Mouse (Mus musculus) cortical plate, adult 2 months (tissue): ENCODE results near the gene Car12. TPM values are rescaled to one million over a fixed set of nuclear protein-coding genes. Genes with fewer than 3 reads are reported as not detected.

ENCODE experiments used
- H3K27ac ChIP-seq: fragments of 200-500 bp; 2 replicates; pipeline ENCODE4 v1.5.1; 2012; ENCODE audit warnings: low read length, control low read depth, inconsistent platforms; ENCODE audit not compliant: insufficient read depth
- H3K4me1 ChIP-seq: fragments of 200-500 bp; 2 replicates; pipeline ENCODE4 v1.6.1; 2011; ENCODE audit warnings: low read length; ENCODE audit not compliant: control insufficient read depth, insufficient read depth
- H3K4me3 ChIP-seq: fragments of 200-500 bp; 2 replicates; pipeline ENCODE4 v1.5.1; 2011; ENCODE audit warnings: mild to moderate bottlenecking, low read length, control low read depth; ENCODE audit not compliant: insufficient read depth
- CTCF ChIP-seq: fragments of 200-500 bp; IDR thresholded peaks from 2 replicates; pipeline ENCODE4 v1.5.1; 2011; ENCODE audit warnings: mild to moderate bottlenecking, control low read depth, low read length; ENCODE audit not compliant: insufficient read depth; ENCODE audit errors: extremely low read depth
- POLR2A ChIP-seq: fragments of 200-500 bp; IDR thresholded peaks from 2 replicates; pipeline ENCODE4 v1.6.1; 2011; ENCODE audit warnings: mild to moderate bottlenecking, low read length, control low read depth; ENCODE audit not compliant: insufficient read depth; ENCODE audit errors: extremely low read depth
- polyA plus RNA-seq: library from polyadenylated mRNA; depleted of rRNA; stranded (reverse); fragments of >200 nt; gene quantifications from 2 replicates; pipeline ENCODE4 v1.2.3, GENCODE M21; 2012; rRNA removed

The Car12 gene
- 6.0 and 6.5 TPM in 2 replicates for polyA plus RNA-seq

DNA sequence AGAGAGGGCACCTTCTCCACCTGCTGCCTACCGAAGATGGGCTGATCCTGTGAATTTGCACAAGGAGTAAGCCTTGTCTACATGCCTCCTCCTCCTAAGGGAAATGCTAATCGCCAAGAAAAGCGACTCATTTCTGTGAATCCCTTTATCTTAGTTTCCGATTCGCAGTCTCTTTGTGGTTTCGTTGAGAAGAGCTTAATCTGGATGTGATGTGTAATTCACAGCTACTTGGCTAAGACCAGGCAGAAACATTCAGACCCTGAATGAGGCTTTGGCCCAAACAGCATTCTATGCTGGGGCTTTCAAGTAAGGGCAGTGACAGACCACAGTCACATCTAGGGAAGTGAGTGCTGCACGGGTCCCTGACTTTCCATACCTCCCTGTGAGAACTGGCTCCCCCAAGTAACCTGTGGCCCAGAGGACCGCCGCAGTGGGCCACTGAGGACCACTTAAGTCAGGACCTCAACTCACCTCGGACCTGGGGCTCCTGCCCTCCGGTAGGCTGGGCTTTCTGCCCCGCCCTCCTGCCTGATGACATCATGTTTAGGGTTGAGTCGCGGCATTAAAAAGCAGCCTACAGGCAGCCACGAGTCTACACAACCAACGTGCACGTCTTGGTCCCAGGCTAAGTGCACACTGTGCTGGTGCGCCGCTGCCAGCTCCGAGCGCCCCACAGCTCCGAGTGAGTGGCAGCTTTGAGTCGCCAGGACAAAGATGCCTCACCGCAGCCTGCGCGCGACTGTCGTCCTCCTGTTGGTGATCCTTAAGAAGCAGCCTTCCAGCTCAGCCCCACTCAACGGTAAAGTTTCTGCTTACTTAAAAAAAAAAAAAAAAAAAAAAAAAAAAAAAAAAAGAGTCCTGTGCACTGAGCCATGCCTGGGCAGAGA, at the start of gene Car12:
Car12 (plus strand) TSS at position 552 of the 887 bp plus-strand sequence.
- H3K4me3 ChIP-seq, result peak within 1 kb of the TSS; percentile 34
- TF ChIP-seq POLR2A, result peak; percentile 59; the same call in 1 of the 2 replicates
- no peak for TF ChIP-seq CTCF
- peaks cover 3% of the 10 kb centered on the region for H3K4me1 ChIP-seq
- H3K27ac ChIP-seq, result no peak within 1 kb of the TSS

DNA sequence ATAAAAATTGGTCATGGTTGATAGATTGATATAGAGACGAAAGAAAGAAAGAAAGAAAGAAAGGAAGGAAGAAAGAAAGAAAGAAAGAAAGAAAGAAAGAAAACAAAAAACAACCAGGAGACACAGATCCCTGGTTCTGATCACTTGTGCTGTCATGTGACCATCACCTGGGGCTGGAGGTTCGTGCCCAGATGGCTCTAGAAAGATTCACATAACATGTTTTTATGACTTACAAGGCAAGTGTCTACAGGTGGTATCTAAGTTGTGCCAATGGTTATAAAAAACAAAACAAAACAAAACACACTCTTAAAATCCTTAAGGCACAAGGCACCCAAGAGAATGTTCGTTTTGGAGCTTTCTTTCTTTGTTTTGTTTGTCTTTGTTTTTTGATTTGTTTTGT, 49.7 kb upstream of the Car12 start:
- Histone ChIP-seq H3K4me1 (peaks cover 5% of the 10 kb centered on the region; the same call in 1 of the 2 replicates), H3K4me3 (no peak overlapping the region), H3K27ac (no peak overlapping the region)
- TF ChIP-seq POLR2A, result no peak
- no peak for TF ChIP-seq CTCF

DNA sequence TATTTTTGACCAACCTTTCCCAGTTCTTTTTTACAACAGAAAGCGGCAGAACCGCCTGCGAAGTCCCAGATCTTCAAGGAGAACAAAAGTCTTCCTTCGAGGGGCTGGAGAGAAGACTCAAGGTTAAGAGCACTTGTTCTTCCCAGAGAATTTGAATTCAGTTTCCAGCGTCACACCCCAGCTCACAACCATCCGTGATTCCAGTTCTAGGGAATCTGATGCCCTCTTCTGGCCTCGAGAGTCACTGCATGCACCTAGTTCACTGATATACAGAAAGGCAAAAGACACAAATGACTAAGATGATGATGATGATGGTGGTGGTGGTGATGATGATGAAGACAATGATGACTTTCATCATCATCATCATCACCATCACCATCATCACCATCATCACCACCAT, 48.9 kb upstream of the Car12 start:
- peaks cover 5% of the 10 kb centered on the region; the same call in 1 of the 2 replicates for H3K4me1 ChIP-seq
- no peak for TF ChIP-seq CTCF
- TF ChIP-seq POLR2A, result no peak
- H3K27ac ChIP-seq, result no peak overlapping the region
- H3K4me3 ChIP-seq, result no peak overlapping the region

DNA sequence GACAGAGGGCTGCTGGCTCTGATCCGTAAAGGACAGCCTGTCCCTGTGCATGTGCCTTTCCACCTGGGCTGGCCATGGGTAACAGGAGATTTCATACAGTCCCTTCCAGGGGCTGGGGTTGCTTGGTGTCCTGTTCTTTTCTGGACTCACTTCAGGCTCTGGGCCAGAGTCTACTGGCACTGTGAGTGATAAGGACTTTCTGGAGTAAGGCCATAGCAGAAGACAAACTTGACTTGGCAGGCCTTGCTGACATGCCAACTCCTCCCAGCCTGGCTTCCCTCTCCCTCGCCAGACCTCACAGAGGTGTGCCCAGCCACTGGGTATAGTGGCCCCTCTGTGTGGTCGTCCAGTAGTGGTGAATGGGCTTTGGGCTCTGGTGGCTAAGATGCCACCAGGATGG, 47.3 kb upstream of the Car12 start:
- Histone ChIP-seq H3K27ac (no peak overlapping the region), H3K4me3 (no peak overlapping the region), H3K4me1 (peaks cover under 1% of the 10 kb centered on the region; the same call in 1 of the 2 replicates)
- TF ChIP-seq POLR2A (no peak), CTCF (no peak)

DNA sequence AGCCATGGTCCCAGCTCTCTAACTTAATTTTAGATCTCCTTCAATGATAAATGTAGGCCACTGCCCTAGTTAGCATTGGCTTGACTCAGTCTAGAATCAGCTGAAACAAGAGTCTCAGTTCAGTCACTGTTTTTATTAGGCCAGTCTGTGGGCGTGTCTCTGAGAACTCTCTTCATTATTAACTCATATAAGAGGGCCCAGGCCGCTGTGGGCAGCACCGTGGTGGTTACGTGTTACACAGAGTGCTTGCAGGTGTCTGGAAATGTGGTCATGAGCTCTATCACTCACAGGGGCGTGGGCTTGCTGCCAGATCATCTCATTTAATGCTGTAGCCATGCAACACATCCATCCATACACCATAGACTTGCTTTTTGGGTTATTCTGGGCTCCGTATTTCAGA, 46.4 kb upstream of the Car12 start:
- Histone ChIP-seq H3K4me1 (no peaks in the 10 kb centered on the region), H3K27ac (no peak overlapping the region), H3K4me3 (no peak overlapping the region)
- TF ChIP-seq CTCF, result no peak
- no peak for TF ChIP-seq POLR2A

DNA sequence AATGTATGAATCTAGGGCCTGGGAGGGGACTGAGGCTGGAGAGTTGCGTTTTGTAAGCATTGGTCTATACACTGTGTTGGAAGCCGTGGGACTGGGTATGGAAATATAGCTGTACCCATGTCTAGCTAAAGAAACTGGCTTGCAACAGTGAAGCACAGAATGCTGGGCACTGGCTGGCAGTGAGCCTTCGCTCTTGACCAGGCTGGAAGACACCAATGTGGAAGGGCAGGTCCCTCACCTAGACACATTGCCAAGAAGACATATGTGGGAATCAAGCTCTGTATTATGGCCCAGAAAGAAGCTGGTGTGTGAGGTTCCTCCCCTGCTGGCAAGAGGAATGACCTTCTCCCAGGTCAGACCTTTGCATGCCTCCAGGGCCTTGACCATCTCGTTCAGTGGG, 45.6 kb upstream of the Car12 start:
- Histone ChIP-seq H3K27ac (no peak overlapping the region), H3K4me3 (no peak overlapping the region), H3K4me1 (no peaks in the 10 kb centered on the region)
- TF ChIP-seq POLR2A (no peak), CTCF (no peak)

DNA sequence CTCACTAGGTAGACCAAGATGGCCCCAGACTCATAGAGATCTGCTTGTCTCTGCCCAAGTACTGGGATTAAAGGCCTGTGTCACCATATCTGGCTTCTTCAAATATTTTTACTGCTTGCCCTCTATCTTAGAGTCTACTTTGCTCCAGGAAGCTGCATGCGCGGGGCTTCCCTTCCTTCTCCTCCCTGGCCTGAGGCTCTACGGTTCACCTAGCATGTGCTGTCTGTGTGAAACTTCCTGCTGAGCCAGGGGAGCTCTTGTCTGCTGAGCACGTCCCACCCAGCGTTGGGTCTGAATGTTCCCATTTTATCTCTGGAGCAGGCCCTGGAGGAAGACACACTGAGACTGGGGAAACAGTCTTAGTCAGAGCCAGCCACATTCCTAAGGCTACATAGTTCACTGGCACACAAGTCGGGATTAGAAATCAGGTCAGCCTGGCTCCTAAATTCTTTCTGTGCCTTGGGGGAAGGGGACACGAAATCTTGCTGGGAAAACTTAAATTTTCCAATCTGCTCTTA, 43.9 kb upstream of the Car12 start:
- no peaks in the 10 kb centered on the region for H3K4me1 ChIP-seq
- no peak for TF ChIP-seq CTCF
- TF ChIP-seq POLR2A, result no peak

DNA sequence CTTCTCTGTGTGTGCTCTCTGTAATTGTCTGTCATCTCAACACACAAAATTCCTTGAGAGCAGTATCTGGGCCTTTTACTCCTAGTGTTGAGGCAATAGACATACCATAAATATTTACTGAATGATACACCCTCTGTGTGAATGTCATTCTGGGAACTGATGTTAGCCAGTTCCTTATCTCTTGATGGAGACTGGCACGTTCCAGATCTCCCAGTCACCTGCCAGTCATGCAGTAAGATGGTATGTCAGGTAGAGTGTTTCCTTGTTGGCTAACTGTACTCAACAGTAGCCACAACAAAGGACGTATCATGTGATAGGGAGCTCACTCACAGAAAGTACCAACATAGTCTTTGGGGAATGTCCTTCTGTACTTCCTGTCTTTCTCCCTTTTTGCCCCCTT, 39.7 kb upstream of the Car12 start:
- H3K4me3 ChIP-seq, result no peak overlapping the region
- H3K27ac ChIP-seq, result no peak overlapping the region
- TF ChIP-seq CTCF (no peak), POLR2A (no peak)
- H3K4me1 ChIP-seq, result 0 out of 2 replicates have a peak, but pooled peaks cover 1% of the 10 kb centered on the region

More for the DNA sequence above, 43.9 kb upstream of the Car12 start:
- Histone ChIP-seq H3K27ac (no peak overlapping the region), H3K4me3 (no peak overlapping the region)

DNA sequence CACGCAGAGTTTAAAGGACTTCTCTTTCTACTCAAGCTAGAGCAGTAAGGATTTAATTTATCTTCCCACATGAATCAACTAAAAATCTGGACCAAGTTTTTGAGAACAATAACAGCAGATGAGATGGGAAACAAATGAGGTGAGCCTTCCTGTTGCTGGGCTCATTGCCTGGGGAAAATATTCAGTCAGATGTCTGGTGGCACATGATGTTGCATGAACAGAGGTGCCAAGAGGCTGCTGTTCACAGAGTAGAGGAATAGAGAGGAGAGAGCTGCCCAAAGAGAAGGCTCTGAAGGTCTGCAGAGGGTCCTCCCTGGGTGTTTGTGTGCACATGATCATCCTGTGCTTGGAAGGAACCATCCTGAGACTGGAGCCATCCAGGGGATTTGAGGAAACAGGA, 37.9 kb upstream of the Car12 start:
- Histone ChIP-seq H3K4me1 (0 out of 2 replicates have a peak, but pooled peaks cover 1% of the 10 kb centered on the region), H3K4me3 (no peak overlapping the region), H3K27ac (no peak overlapping the region)
- no peak for TF ChIP-seq POLR2A
- no peak for TF ChIP-seq CTCF

DNA sequence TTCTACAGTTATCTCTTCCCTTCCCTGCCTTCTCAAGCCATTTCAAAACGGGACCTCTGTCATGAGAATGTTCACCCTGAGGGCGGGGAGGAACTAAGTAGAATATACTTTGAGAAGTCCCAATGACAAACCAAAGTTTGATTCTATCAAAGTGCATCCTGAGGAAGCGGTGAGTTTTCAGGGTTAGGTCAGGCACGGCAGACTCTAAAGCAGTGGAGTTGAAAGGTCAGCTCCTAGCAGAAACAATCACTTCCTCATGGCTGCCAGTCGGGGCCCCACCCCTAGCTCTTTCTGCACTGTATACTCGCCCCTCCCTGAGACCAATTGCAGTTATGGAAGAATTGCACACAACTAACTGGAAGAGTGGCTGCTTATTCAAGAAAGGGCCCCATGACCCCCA, 33.4 kb upstream of the Car12 start:
- 0 out of 2 replicates have a peak, but pooled peaks cover 1% of the 10 kb centered on the region for H3K4me1 ChIP-seq

More for the DNA sequence above, 33.4 kb upstream of the Car12 start:
- Histone ChIP-seq H3K4me3 (no peak overlapping the region), H3K27ac (no peak overlapping the region)
- TF ChIP-seq POLR2A, result no peak
- no peak for TF ChIP-seq CTCF
